Mouse (Mus musculus): ENCODE measurements around the gene Trim14.

- TF ChIP-seq CTCF (IDR thresholded peaks at IDR 0.05), result peak; percentile 37
- TF ChIP-seq EP300 (IDR thresholded peaks at IDR 0.05), result no peak
Observed at GRCm38 (mm10) chr4:46545498-46545897, 9.6 kb upstream of the Trim14 start.
